Mouse (Mus musculus) left cerebral cortex, postnatal 10 days (tissue): ENCODE results near the gene Smcr8. TPM values are rescaled to one million over a fixed set of nuclear protein-coding genes. Genes with fewer than 3 reads are reported as not detected.
A peak's percentile ranks its signal among the peaks of the same experiment; 100 is the strongest.
"Not testable (repeated sequence)": the region's sequence is repeated elsewhere in the genome, so short reads cannot be mapped to it uniquely, and the experiment has no call there.

Experiments used
- DNase-seq, 2 experiments: peaks; one replicate each; pipeline ENCODE4 v3.0.0; 2021 to 2022; ENCODE audit warnings: low spot score in 2 of 2, mixed read lengths in 1 of 2; ENCODE audit errors: extremely low spot score in 1 of 2
- intact Hi-C: fragments of 180-260 bp; cut with DNase I; formaldehyde crosslinking; loops from one replicate; pipeline ENCODE4 v1.15.1; 2025
- total RNA-seq, 2 experiments: library from RNA; stranded (reverse); gene quantifications; 2 replicates each; pipeline ENCODE4 v1.2.3; 2021

Gene Smcr8
- total RNA-seq, 2 experiments from 2014 or later = 24.6 to 26.0 TPM

- DNase-seq = peak in 1 of 2 experiments; percentile 11
- intact Hi-C loops = loop anchor here (5.0 kb wide), 1 partner anchor 101 kb away; the partner anchor contains the start of gene Tmem11
These were observed 1.1 kb upstream of the Smcr8 start for GRCm38 (mm10) chr11:60776107-60776828.

GRCm38 (mm10) chr11:60777801-60778370 lies 562 bp downstream of the Smcr8 start:
- intact Hi-C loops = loop anchor here (5.0 kb wide), 1 partner anchor 99 kb away; the partner anchor contains the start of gene Tmem11
- no peak for DNase-seq

GRCm38 (mm10) chr11:60779673-60780189 lies 2.4 kb downstream of the Smcr8 start:
- intact Hi-C loops = loop anchor here (5.0 kb wide), 1 partner anchor 98 kb away; the partner anchor contains the start of gene Tmem11
- no peak for DNase-seq

- intact Hi-C loops = no loop called here
- no peak for DNase-seq
These were observed 7.0 kb downstream of the Smcr8 start for GRCm38 (mm10) chr11:60784179-60784922.

GRCm38 (mm10) chr11:60787595-60787994 lies 10.3 kb downstream of the Smcr8 start:
- intact Hi-C loops = no loop called here

GRCm38 (mm10) chr11:60790472-60790871 lies 13.1 kb downstream of the Smcr8 start:
- DNase-seq = no peak
- intact Hi-C loops = no loop called here

More at GRCm38 (mm10) chr11:60787595-60787994, 10.3 kb downstream of the Smcr8 start:
- DNase-seq = no peak

- DNase-seq = no peak
- intact Hi-C loops = no loop called here
These were observed 19.0 kb downstream of the Smcr8 start for GRCm38 (mm10) chr11:60796342-60796741.

GRCm38 (mm10) chr11:60799977-60800376 lies 22.7 kb downstream of the Smcr8 start:
- DNase-seq = no peak
- intact Hi-C loops = no loop called here

- intact Hi-C loops = no loop called here
- no peak for DNase-seq
These were observed 23.6 kb downstream of the Smcr8 start for GRCm38 (mm10) chr11:60800892-60801291.

- intact Hi-C loops = no loop called here
- DNase-seq = peak in 1 of 2 experiments; percentile 56
These were observed 31.2 kb downstream of the Smcr8 start for GRCm38 (mm10) chr11:60808286-60809070.

- intact Hi-C loops = no loop called here
These were observed 32.2 kb downstream of the Smcr8 start for GRCm38 (mm10) chr11:60809546-60809945.

GRCm38 (mm10) chr11:60810046-60810965 lies 33.0 kb downstream of the Smcr8 start:
- intact Hi-C loops = no loop called here
- DNase-seq = no peak

More at GRCm38 (mm10) chr11:60809546-60809945, 32.2 kb downstream of the Smcr8 start:
- DNase-seq = no peak

GRCm38 (mm10) chr11:60811054-60811460 lies 33.7 kb downstream of the Smcr8 start:
- intact Hi-C loops = no loop called here
- DNase-seq = peak; percentile 83 to 97

GRCm38 (mm10) chr11:60811618-60812017 lies 34.3 kb downstream of the Smcr8 start, which contains the start of gene Shmt1:
TSS of gene Shmt1 (minus strand) at chr11:60811718.
- DNase-seq, intact Hi-C loops: not testable (repeated sequence)

GRCm38 (mm10) chr11:60816398-60816797 lies 39.1 kb downstream of the Smcr8 start:
- intact Hi-C loops = no loop called here

GRCm38 (mm10) chr11:60823771-60824170 lies 46.4 kb downstream of the Smcr8 start:
- no peak for DNase-seq
- intact Hi-C loops = no loop called here

More at GRCm38 (mm10) chr11:60816398-60816797, 39.1 kb downstream of the Smcr8 start:
- no peak for DNase-seq

- DNase-seq = no peak
- intact Hi-C loops = no loop called here
These were observed 47.9 kb downstream of the Smcr8 start for GRCm38 (mm10) chr11:60825191-60825590.
